Mouse (Mus musculus): Measurements from ENCODE around the gene Slc2a12.

- TF ChIP-seq POLR2A (IDR thresholded peaks at IDR 0.05; ENCODE audit: low read depth, low read length) (no peak), CTCF (IDR thresholded peaks at IDR 0.05; ENCODE audit: extremely low read depth, insufficient read length, insufficient replicate concordance, low read depth, low read length) (no peak)
Observed at GRCm38 (mm10) chr10:22720781-22721529, 76.1 kb downstream of the Slc2a12 start.

Data from small intestine, adult 2 months (tissue).